Mouse (Mus musculus): Measurements from ENCODE around the gene Baz1a.

Baz1a gene

DNA sequence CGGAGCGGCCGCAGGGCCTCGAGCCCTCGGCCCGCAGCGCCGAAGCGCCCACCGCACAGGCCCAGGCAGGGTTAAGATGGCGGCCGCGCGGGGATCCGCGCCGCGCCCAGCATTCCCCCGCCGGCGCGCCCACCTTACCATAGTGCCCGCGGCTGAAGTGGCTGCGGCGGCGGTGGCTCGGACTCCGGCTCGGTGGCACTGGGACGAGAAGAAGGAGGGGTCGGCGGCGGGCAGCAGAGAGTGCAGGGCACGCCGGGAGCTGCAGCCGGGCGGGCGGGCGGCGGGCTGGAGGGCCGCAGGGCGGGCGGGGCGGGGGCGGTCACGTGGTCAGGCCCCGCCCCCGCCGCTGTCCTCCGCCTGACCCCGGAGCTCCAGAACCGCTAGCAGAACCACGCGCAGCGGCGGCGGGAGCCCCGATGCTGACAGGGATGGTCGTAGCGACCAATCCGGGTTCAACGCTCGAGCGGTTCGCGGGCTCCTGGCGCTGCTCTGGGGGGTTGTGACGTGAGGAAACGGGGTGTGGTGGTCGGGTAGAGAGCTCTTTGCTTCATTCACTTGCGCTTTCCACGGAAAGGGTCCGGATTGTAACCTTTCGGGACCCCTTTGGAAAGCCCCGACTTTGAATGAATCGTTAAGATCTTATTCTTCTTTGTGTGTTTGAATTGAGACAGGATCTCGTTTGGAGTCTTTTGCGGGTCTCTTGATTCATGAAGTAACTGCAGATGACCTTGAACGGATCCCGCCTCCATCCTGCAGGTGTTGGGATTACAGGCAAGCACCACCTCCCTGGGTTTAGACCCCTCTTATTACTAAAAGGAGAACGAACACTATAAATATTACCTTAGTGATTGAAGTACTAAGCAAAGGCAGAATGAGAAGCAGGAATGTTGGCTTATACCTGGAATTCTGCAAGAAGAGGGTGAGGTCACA lies 151.3 kb downstream of the Baz1a start, which contains the start of gene Cfl2:
TSS of gene Cfl2 (minus strand) at position 272 of the 930 bp plus-strand sequence.
- DNase-seq (ENCODE audit: inconsistent age in 2 of 2, low spot score in 1 of 2) = peak; percentile 86 to 94

DNA sequence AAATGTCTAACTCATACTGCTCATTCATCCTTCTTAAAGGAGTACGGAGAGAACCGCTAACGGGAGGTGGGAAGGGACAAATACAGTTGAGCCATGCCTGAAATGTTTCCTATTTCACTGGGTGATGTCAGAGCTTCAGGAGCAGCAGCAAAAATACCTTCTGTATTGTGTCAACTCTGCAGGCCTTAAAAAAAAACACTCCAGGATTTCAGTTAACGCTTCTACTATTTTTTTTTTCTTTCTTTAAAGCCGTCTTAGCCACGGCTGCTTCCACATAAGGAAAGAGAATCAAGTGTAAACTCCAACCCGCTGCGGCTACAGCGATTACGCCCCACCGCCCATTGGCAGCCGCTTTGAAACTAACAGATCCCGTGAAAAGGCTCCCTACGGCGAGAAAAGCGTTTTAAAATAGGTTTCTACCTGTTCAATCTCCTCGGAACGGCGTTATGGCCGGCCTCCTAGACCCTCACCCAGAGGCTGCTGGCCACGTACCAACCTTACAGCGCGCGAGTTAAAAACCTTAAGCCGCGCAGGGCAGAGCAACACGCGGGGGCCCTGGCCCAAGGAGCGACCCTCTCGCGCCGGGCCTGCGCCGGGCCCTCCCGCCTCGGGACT lies 152.1 kb downstream of the Baz1a start:
- DNase-seq (ENCODE audit: inconsistent age in 2 of 2, low spot score in 1 of 2) = peak; percentile 37 to 83

DNA sequence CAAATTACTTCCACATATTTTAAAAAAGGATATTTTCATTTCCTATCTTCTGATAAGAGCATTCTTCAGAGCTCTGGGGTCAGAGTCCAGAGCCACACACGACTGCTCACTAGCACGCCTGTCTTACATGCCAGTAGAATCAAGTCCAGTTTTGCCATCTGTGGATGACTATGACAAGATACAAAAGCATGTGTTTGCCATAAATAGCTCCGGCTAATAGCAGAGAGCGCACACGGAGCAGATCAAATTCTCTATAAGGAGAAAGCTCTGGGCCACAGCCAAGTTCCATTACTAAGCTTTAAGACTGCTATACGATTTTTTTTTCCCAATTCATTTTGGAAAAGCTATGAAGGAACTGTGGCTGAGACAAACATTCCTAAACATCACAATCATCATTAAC lies 154.6 kb downstream of the Baz1a start:
- DNase-seq (ENCODE audit: inconsistent age in 2 of 2, low spot score in 1 of 2) = peak in 1 of 2 experiments; percentile 38

DNA sequence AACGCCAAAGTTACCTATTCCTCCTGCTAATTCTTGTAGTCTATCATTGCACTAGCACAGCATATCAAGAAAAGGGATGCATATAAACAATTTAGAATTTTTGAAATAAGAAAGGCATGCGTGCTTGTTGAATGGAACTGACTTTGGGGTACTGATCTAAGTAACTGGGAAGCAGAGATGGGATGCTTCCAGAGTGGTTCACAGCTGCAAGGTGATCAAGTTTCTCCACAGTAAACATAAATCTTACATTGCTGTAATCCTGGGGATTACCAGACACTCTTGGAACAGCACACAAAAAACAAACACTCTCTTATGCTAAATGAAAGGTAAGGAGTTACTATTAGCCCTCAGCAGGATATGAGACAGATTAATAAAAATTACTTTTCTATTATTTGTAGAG lies 163.6 kb downstream of the Baz1a start:
- no peak for DNase-seq (ENCODE audit: inconsistent age in 2 of 2, low spot score in 1 of 2)

GRCm38 (mm10) chr12:54844415-54844814 lies 169.7 kb downstream of the Baz1a start:
- no peak for DNase-seq (ENCODE audit: inconsistent age in 2 of 2, low spot score in 1 of 2)
